Mouse (Mus musculus) right cerebral cortex, adult 18-20 months (tissue): ENCODE data around the gene Fam69b.

ENCODE experiments used
- DNase-seq: peaks from one replicate; pipeline ENCODE4 v3.0.0; 2022; ENCODE audit warnings: mixed read lengths

Fam69b gene

GRCm38 (mm10) chr2:26632541-26633395 is 4.5 kb downstream of the Fam69b start:
- no peak for DNase-seq

DNA sequence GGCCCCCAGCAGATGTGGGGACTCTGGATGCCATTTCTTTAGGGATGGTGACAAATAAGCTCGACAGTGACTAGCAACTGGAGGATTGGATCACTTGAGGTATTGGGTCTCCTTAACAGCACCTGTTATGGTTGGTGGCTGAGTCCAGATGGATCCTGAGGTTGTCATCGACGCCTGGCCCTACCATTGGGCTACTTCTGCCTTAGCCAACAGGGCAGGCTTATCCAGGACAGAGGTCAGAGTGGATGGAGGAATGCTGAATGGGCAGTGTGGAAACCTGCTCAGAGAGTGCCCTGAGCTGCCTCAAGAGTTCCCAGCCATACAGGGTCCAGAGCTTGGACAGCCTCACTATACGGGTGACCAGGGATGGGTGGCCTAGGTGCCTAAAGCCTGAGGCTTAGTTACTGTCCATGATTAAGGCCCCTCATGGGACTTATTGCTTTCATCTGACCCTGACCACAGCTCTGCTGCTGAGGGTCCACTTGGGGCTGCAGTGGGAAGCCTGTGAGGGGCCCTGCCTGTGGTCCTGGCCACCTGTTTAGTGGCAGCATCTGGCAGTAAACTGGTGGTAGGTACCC is 5.8 kb downstream of the Fam69b start:
- no peak for DNase-seq

DNA sequence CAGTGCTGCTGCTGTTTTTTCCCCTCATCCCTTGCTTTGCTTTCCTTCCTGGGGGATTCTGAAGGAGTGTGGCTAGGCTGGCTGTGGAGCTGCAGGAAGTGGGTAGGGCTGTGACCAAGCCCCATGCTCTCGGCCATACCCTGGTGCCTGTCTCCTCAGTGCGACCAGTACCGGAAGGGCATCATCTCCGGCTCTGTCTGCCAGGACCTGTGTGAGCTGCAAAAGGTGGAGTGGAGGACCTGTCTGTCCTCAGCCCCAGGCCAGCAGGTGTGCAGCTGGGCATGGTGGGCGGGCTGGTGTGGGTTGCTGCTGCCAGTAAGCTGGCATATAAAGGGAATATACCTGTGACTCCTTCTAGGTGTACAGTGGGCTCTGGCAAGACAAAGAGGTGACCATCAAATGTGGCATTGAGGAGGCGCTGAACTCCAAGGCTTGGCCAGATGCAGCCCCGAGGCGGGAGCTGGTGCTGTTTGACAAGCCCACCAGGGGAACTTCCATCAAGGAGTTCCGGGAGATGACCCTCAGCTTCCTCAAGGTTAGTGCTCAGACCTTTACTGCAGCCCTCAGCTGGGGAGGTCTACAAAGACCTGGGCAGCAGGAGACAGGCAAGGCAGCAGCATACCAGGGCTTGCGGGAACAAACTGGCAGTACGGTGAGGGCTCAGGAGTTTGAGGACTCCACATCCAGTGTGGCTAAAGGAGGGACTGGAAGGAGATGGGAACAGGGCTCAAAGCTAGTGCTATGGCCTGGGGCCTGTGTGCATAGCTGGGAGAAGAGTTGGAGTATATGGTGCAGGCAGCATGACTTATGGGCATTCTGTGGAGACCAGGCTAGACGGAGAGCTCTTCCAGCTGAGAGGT is 6.6 kb downstream of the Fam69b start:
- DNase-seq: no peak

DNA sequence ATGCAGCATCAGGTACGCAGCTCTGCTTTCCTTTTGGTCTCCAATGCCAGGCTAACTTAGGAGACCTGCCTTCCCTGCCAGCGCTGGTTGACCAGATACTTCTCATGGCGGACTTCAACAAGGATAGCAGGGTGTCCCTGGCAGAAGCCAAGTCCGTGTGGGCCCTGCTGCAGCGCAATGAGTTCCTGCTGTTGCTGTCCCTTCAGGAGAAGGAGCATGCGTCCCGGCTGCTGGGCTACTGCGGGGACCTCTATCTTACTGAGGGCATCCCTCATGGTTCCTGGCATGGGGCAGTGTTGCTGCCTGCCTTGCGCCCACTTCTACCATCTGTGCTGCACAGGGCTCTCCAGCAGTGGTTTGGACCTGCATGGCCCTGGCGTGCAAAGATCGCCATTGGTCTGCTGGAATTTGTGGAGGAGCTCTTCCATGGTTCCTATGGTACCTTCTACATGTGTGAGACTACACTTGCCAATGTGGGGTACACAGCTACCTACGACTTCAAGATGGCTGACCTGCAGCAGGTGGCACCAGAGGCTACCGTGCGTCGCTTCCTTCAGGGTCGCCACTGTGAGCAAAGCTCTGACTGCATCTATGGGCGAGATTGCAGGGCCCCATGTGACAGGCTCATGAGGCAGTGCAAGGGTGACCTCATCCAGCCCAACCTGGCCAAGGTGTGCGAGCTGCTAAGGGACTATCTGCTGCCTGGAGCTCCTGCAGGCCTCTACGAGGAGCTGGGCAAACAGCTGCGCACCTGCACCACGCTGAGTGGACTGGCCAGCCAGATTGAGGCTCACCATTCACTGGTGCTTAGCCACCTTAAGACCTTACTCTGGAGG is 7.5 kb downstream of the Fam69b start:
- no peak for DNase-seq

- DNase-seq: no peak
Measured at GRCm38 (mm10) chr2:26636325-26636635, 8.0 kb downstream of the Fam69b start.

- DNase-seq: no peak
Measured at GRCm38 (mm10) chr2:26637316-26637932, 9.2 kb downstream of the Fam69b start.

DNA sequence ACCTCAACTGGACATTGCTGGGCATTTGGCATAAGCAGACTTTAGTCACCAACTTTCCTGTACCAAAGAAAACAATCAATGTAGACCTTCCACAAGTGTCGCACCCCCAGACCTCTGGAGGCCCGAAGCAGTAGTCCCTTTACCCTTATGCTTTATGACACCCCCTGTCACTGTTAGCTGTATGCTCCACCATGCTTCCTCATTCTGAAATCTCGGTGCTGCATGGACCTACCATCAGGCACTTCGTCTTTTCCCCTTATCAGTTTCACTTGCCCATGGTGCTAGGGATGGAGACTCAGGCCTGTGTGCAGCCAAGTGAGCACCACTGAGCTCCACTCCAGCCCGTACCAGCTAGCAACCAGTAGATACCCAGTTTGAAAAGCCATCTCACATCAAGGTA is 9.8 kb downstream of the Fam69b start:
- DNase-seq: no peak

DNA sequence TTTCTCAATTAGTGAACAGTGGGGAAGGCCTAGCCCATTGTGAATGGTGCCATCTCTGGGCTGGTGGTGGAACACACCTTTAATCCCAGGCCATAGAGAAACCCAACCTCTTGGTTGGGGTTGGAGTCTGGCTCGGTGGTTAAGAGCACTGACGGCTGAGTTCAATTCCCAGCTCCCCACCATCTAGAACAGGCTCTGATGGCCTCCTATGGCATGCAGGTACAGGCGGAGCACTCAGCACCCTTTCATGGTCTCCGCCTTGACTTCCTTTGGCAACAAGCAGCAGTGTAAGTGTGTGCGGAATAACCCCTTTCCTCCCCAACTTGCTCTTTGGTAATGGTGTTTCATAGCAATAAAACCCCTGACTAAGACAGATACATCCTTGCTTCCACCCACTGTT is 10.3 kb downstream of the Fam69b start:
- no peak for DNase-seq

GRCm38 (mm10) chr2:26639083-26639482 is 10.8 kb downstream of the Fam69b start:
- DNase-seq: peak; percentile 49

GRCm38 (mm10) chr2:26639838-26640830 is 11.9 kb downstream of the Fam69b start:
- peak; percentile 94 for DNase-seq

DNA sequence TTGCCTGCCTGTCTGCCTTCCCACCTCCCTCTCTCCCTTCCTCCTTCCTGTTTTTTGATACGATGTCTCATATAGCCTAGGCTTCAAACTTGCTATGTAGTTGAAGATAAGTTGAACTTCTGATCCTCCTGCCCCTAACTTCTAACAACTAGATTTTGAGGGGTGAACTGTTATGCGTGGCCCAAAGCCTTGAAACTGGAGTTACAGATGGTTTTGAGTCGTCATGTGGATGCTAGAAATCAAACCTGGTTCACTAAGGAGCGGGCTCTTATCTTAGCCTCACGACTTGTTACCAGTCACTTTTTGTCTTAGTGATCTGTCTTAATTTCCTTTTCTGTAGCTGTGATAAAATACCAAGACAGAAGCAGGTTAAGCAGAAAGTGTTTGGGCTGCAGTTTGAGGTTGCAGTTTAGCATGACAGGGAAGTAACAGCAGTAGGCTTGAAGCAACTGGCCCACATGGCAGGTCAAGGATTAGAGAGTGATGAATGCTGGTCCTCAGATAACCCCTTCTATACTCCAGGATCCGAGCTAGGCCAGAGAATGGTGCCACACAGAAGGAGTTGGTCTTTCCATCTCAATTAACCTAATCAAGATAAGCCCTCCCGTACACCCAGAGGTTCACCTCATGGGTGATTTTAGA is 12.9 kb downstream of the Fam69b start:
- no peak for DNase-seq

GRCm38 (mm10) chr2:26643942-26644341 is 15.7 kb downstream of the Fam69b start:
- no peak for DNase-seq

DNA sequence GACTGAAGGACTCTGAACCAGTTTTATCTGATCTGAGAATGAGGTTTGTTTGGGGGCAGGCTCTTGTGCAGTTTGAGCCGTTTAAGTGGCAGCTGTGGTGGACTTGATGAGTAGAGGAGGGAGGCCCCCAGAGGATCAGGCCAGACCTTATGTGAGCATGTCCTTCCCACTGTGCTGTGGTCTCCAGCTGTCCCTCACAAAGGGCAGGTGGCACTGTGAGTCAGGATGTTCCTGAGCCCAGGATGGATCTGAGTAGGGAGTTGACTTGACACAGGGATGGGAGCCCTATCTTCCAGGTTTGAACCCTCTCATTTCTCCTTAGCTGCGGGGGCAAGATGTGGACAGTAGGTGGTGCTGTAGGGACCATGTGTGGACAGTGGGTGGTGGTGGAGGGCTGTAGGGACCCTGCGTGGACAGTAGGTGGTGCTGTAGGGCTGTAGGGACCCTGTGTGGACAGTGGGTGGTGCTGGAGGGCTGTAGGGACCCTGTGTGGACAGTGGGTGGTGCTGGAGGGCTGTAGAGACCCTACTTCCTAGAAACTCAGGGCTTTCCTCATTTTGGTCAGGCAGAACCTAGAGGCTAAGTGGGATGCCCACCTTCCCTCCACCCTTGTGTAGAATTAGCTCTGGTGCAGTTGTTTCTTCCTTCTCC is 18.5 kb downstream of the Fam69b start:
- peak; percentile 60 for DNase-seq

DNA sequence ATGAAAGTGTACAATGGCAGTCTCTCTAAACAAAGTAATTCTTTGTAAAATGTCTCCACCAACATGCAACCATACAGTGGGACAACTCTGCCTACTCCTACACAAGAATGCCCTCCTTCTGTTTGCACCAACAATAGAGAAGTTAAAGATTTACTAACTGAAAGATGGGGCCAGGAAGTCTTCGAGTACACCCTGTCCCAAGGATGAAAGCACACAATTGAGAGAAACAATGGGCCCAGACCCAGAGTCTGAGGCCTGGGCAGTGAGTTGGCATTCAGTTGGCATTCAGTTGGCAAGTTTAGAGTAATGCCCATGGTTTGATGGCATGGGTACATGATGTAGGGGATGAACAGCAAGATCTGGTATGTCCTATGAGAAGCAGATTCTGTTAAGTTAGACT is 26.4 kb downstream of the Fam69b start:
- no peak for DNase-seq

- no peak for DNase-seq
Measured at GRCm38 (mm10) chr2:26657426-26657825, 29.2 kb downstream of the Fam69b start.

DNA sequence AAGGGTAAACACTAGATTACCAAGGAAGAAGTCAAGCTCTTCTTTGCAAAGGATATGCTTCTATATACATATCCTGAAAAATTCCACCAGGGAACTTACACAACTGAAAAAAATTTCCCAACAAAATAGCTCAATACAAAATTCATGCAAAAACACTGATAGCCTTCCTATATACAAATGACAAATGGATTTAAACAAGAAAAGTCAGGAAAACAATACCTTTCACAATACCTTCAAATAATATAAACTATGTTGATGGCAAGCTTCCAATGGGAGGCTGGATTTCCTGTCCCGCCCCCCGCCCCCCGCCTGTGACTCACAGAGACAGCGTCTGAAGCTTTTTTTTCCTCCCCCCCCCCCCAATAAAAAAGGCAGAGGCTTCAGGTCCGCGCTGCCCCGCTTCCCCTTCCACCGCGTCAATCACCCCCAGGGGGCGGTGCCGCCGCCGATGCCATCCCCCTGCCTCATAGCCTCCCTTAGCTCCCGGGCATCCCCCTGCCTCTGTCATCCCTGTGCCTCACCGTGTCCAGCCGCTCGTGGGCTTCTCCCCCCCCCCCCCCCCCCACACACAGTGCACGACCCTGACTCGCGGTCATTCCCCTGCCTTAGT is 33.0 kb downstream of the Fam69b start:
- no peak for DNase-seq

DNA sequence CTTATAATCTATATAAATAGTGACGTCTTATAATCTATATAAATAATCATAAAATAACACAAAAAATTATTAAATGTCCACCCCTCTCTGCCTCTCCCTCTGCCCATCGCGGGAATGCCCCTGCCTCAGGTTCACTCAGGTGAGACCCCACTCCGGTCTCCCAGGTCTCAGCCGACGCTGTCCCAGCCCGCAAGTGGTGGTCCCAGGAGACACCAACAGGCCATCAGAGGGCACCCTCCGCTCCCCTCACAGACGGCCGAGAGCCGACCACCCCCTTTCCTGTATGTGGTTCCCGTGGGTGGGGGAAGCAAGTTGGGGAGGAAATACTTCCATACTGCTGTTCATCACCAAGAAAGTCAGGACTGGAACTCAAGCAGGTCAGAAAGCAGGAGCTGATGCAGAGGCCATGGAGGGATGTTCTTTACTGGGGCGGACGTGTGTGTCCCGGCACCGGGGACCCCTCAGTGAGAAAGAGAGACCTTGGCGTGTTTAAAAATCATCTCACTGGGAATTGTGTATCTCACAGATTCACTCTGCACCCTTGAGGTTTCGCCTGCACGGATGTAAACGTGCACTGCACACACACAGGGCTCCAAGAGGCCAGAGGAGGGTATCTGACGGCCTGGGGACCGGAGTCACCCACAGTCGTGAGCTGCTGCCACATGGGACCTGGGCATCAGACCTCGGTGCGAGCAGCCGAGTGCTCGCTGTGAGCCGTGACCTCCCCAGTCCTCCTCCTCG is 33.7 kb downstream of the Fam69b start:
- no peak for DNase-seq

DNA sequence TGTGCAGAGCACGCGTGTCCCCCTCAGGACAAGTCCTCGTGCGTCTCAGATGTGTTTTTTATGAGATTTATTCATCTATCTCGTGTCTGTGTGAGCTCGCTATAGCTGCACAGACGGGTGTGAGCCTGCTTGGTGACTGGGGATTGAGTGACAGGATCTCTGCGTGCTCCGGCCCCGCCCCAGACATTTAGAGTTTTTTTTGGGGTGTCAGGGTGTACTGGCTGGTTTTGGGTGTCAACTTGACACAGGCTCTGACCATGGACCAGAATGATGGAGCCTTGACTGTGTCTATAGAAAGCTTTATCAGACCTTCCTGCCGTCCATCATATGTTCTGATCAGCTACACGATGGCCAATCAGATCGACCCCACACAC is 34.2 kb downstream of the Fam69b start:
- no peak for DNase-seq

- no peak for DNase-seq
Measured at GRCm38 (mm10) chr2:26663112-26663511, 34.9 kb downstream of the Fam69b start.
